Mouse (Mus musculus) CH12.LX (cell line): ENCODE data around the gene Foxn2.

Experiments
- CTCF ChIP-seq, 2 experiments: IDR thresholded peaks in 1 of 2; conservative IDR thresholded peaks in 1 of 2; 2 replicates each; pipeline ENCODE4 v1.5.1; 2011 to 2012; ENCODE audit warnings: low read depth in 2 of 2, low read length in 2 of 2, improper control_type of control experiment in 1 of 2, inconsistent platforms in 1 of 2, mild to moderate bottlenecking in 1 of 2, moderate library complexity in 1 of 2
- E2F4 ChIP-seq: IDR thresholded peaks from 2 replicates; pipeline ENCODE4 v1.6.1; 2011; ENCODE audit warnings: low read depth, low read length, improper control_type of control experiment; ENCODE audit not compliant: insufficient replicate concordance
- EP300 ChIP-seq: IDR thresholded peaks from 2 replicates; pipeline ENCODE4 v1.6.1; 2011; ENCODE audit warnings: low read length, improper control_type of control experiment
- JUN ChIP-seq: IDR thresholded peaks from 2 replicates; pipeline ENCODE4 v1.6.1; 2011; ENCODE audit warnings: low read depth, mild to moderate bottlenecking, low read length, improper control_type of control experiment, moderate library complexity; ENCODE audit not compliant: insufficient read depth
- MAFK ChIP-seq: IDR thresholded peaks from 2 replicates; pipeline ENCODE4 v1.6.1; 2011; ENCODE audit warnings: low read length, improper control_type of control experiment; ENCODE audit not compliant: insufficient replicate concordance
- MAZ ChIP-seq: IDR thresholded peaks from 2 replicates; pipeline ENCODE4 v1.6.1; 2012; ENCODE audit warnings: low read depth, mild to moderate bottlenecking, inconsistent platforms, low read length, improper control_type of control experiment, moderate library complexity
- MXI1 ChIP-seq: IDR thresholded peaks from 2 replicates; pipeline ENCODE4 v1.6.1; 2011; ENCODE audit warnings: mild to moderate bottlenecking, low read depth, low read length, improper control_type of control experiment
- NRF1 ChIP-seq: IDR thresholded peaks from 2 replicates; pipeline ENCODE4 v1.6.1; 2014; ENCODE audit warnings: low read depth, mild to moderate bottlenecking, inconsistent platforms, low read length, improper control_type of control experiment, moderate library complexity
- POLR2A ChIP-seq: IDR thresholded peaks from 2 replicates; pipeline ENCODE4 v1.6.1; 2011; ENCODE audit warnings: low read depth, mild to moderate bottlenecking, improper control_type of control experiment, low read length
- POLR2AphosphoS2 ChIP-seq: IDR thresholded peaks from 2 replicates; pipeline ENCODE4 v1.6.1; 2011; ENCODE audit warnings: low read depth, low read length, improper control_type of control experiment
- UBTF ChIP-seq: IDR thresholded peaks from 2 replicates; pipeline ENCODE4 v1.6.1; 2012; ENCODE audit warnings: low read depth, mild to moderate bottlenecking, inconsistent platforms, low read length, improper control_type of control experiment, moderate library complexity
- ZC3H11A ChIP-seq: IDR thresholded peaks from 2 replicates; pipeline ENCODE4 v1.6.1; 2012; ENCODE audit warnings: low read depth, mild to moderate bottlenecking, inconsistent platforms, low read length, improper control_type of control experiment

- TF ChIP-seq POLR2AphosphoS2 (no peak), CTCF (conservative IDR thresholded peaks at IDR 0.05 in 1 of 2, IDR thresholded peaks at IDR 0.05 in 1 of 2; ENCODE audit: low read depth in 2 of 2, low read length in 2 of 2) (no peak), EP300 (no peak), NRF1 (no peak), JUN (no peak), POLR2A (no peak), MXI1 (no peak), MAFK (no peak), UBTF (no peak), MAZ (no peak), E2F4 (no peak), ZC3H11A (no peak)
These were observed 53.0 kb downstream of the Foxn2 start for GRCm38 (mm10) chr17:88493551-88493950.
